Mouse (Mus musculus): Measurements from ENCODE around the gene Gramd1b.

Gramd1b gene

GRCm38 (mm10) chr9:40426282-40426964 is 104.8 kb downstream of the Gramd1b start:
- DNase-seq (ENCODE audit: low spot score in 2 of 2), result no peak

- DNase-seq (ENCODE audit: low spot score in 2 of 2), result no peak
These were observed 106.3 kb downstream of the Gramd1b start for GRCm38 (mm10) chr9:40424874-40425273.

- no peak for DNase-seq (ENCODE audit: low spot score in 2 of 2)
These were observed 107.7 kb downstream of the Gramd1b start for GRCm38 (mm10) chr9:40423427-40423867.

GRCm38 (mm10) chr9:40422368-40423057 is 108.7 kb downstream of the Gramd1b start:
- DNase-seq (ENCODE audit: low spot score in 2 of 2), result no peak

GRCm38 (mm10) chr9:40420652-40421335 is 110.4 kb downstream of the Gramd1b start:
- no peak for DNase-seq (ENCODE audit: low spot score in 2 of 2)

- no peak for DNase-seq (ENCODE audit: low spot score in 2 of 2)
These were observed 112.4 kb downstream of the Gramd1b start for GRCm38 (mm10) chr9:40418803-40419202.

GRCm38 (mm10) chr9:40416150-40416549 is 115.0 kb downstream of the Gramd1b start:
- no peak for DNase-seq (ENCODE audit: low spot score in 2 of 2)

GRCm38 (mm10) chr9:40414904-40415766 is 116.0 kb downstream of the Gramd1b start:
- DNase-seq (ENCODE audit: low spot score in 2 of 2), result peak; percentile 33 to 38

GRCm38 (mm10) chr9:40414498-40414903 is 116.7 kb downstream of the Gramd1b start:
- DNase-seq (ENCODE audit: low spot score in 2 of 2), result peak; percentile 61 to 82

GRCm38 (mm10) chr9:40413601-40414000 is 117.6 kb downstream of the Gramd1b start:
- no peak for DNase-seq (ENCODE audit: low spot score in 2 of 2)

GRCm38 (mm10) chr9:40412931-40413330 is 118.3 kb downstream of the Gramd1b start:
- no peak for DNase-seq (ENCODE audit: low spot score in 2 of 2)

- no peak for DNase-seq (ENCODE audit: low spot score in 2 of 2)
These were observed 118.9 kb downstream of the Gramd1b start for GRCm38 (mm10) chr9:40412246-40412645.

- DNase-seq (ENCODE audit: low spot score in 2 of 2), result no peak
These were observed 120.3 kb downstream of the Gramd1b start for GRCm38 (mm10) chr9:40410895-40411294.

- no peak for DNase-seq (ENCODE audit: low spot score in 2 of 2)
These were observed 122.1 kb downstream of the Gramd1b start for GRCm38 (mm10) chr9:40409071-40409470.

- DNase-seq (ENCODE audit: low spot score in 2 of 2), result no peak
These were observed 122.8 kb downstream of the Gramd1b start for GRCm38 (mm10) chr9:40408415-40408814.

GRCm38 (mm10) chr9:40407876-40408275 is 123.3 kb downstream of the Gramd1b start:
- DNase-seq (ENCODE audit: low spot score in 2 of 2), result no peak

- no peak for DNase-seq (ENCODE audit: low spot score in 2 of 2)
These were observed 125.4 kb downstream of the Gramd1b start for GRCm38 (mm10) chr9:40405804-40406203.

GRCm38 (mm10) chr9:40405263-40405662 is 125.9 kb downstream of the Gramd1b start:
- DNase-seq (ENCODE audit: low spot score in 2 of 2), result no peak

- no peak for DNase-seq (ENCODE audit: low spot score in 2 of 2)
These were observed 126.5 kb downstream of the Gramd1b start for GRCm38 (mm10) chr9:40404637-40405036.

- DNase-seq (ENCODE audit: low spot score in 2 of 2), result no peak
These were observed 127.4 kb downstream of the Gramd1b start for GRCm38 (mm10) chr9:40403750-40404149.

- DNase-seq (ENCODE audit: low spot score in 2 of 2), result no peak
These were observed 129.4 kb downstream of the Gramd1b start for GRCm38 (mm10) chr9:40401818-40402217.

GRCm38 (mm10) chr9:40400854-40401253 is 130.3 kb downstream of the Gramd1b start:
- DNase-seq (ENCODE audit: low spot score in 2 of 2), result no peak

Measured in urinary bladder, postnatal 36 days (tissue).